Mouse (Mus musculus): Measurements from ENCODE around the gene Tex46. TPM values are rescaled to one million over a fixed set of nuclear protein-coding genes. Genes with fewer than 3 reads are reported as not detected.
A peak's percentile ranks its signal among the peaks of the same experiment; 100 is the strongest.

The Tex46 gene
- polyA plus RNA-seq, 1 experiment from 2014 or later = not detected

DNA sequence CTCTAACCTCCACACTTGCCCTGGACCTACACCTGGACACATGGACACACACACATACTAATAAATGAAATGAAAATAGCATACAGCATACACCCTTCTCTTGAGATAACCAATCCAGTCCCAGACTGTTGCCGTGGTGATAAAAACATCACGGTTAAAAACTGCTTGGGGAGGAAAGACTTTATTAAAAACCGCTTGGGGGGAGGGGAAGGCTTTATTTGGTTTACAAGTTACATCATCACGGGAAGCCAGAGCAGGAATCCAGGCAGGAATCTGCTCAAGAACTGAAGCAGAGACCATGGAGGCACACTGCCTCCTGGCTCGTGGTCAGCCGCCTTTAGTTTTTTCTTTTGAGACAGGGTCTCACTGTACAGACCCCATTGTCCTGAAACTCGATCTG is 3.4 kb downstream of the Tex46 start:
- Histone ChIP-seq H3K4me3 (ENCODE audit: low read depth, low read length) (no peak overlapping the region), H3K4me2 (ENCODE audit: low read depth, severe bottlenecking) (no peak overlapping the region), H3K36me3 (ENCODE audit: control insufficient read depth, insufficient read depth, low read length) (no peaks in the 10 kb centered on the region), H3K27ac (replicated peaks; ENCODE audit: low read depth, low read length) (no peak overlapping the region), H3K4me1 (ENCODE audit: control insufficient read depth, insufficient read depth, low read length) (no peaks in the 10 kb centered on the region), H3K9me3 (ENCODE audit: control insufficient read depth, low read length) (no peaks in the 10 kb centered on the region), H3K27me3 (ENCODE audit: control insufficient read depth, insufficient read depth, low read length) (no peaks in the 10 kb centered on the region), H3K9ac (ENCODE audit: low read length) (no peak overlapping the region)
- WGBS = 71% methylated on average over 7 of the region's 7 CpGs
- ATAC-seq (ENCODE audit: insufficient number of reproducible peaks, low FRiP score, low TSS enrichment, low read depth) = no peak
- DNase-seq (ENCODE audit: low spot score) = no peak

GRCm38 (mm10) chr4:136621336-136621735 is 11.1 kb downstream of the Tex46 start:
- WGBS = 4% methylated on average over 1 of the region's 1 CpGs
- Histone ChIP-seq H3K27ac (replicated peaks; ENCODE audit: low read depth, low read length) (no peak overlapping the region), H3K9ac (ENCODE audit: low read length) (no peak overlapping the region), H3K4me3 (ENCODE audit: low read depth, low read length) (no peak overlapping the region), H3K27me3 (ENCODE audit: control insufficient read depth, insufficient read depth, low read length) (no peaks in the 10 kb centered on the region), H3K4me1 (ENCODE audit: control insufficient read depth, insufficient read depth, low read length) (0 out of 2 replicates have a peak, but pooled peaks cover 2% of the 10 kb centered on the region), H3K36me3 (ENCODE audit: control insufficient read depth, insufficient read depth, low read length) (no peaks in the 10 kb centered on the region; the same call in 1 of the 2 replicates), H3K9me3 (ENCODE audit: control insufficient read depth, low read length) (no peaks in the 10 kb centered on the region), H3K4me2 (ENCODE audit: low read depth, severe bottlenecking) (no peak overlapping the region)
- DNase-seq (ENCODE audit: low spot score) (peak; percentile 48), ATAC-seq (ENCODE audit: insufficient number of reproducible peaks, low FRiP score, low TSS enrichment, low read depth) (no peak)

- ATAC-seq (ENCODE audit: insufficient number of reproducible peaks, low FRiP score, low TSS enrichment, low read depth) = no peak
- Histone ChIP-seq H3K9ac (ENCODE audit: low read length) (no peak overlapping the region), H3K9me3 (ENCODE audit: control insufficient read depth, low read length) (no peaks in the 10 kb centered on the region), H3K27me3 (ENCODE audit: control insufficient read depth, insufficient read depth, low read length) (no peaks in the 10 kb centered on the region), H3K27ac (replicated peaks; ENCODE audit: low read depth, low read length) (no peak overlapping the region), H3K4me1 (ENCODE audit: control insufficient read depth, insufficient read depth, low read length) (0 out of 2 replicates have a peak, but pooled peaks cover 2% of the 10 kb centered on the region), H3K36me3 (ENCODE audit: control insufficient read depth, insufficient read depth, low read length) (no peaks in the 10 kb centered on the region; the same call in 1 of the 2 replicates), H3K4me2 (ENCODE audit: low read depth, severe bottlenecking) (no peak overlapping the region), H3K4me3 (ENCODE audit: low read depth, low read length) (no peak overlapping the region)
- DNase-seq (ENCODE audit: low spot score) = no peak
- WGBS = 61% methylated on average over 5 of the region's 5 CpGs
Observed at GRCm38 (mm10) chr4:136621956-136622355, 11.7 kb downstream of the Tex46 start.

GRCm38 (mm10) chr4:136622388-136622787 is 12.2 kb downstream of the Tex46 start, which contains the start of gene Lactbl1:
TSS of gene Lactbl1 (plus strand) at chr4:136622621.
- Histone ChIP-seq H3K4me3 (ENCODE audit: low read depth, low read length) (no peak within 1 kb of the TSS), H3K4me1 (ENCODE audit: control insufficient read depth, insufficient read depth, low read length) (0 out of 2 replicates have a peak, but pooled peaks cover 2% of the 10 kb centered on the region), H3K9ac (ENCODE audit: low read length) (no peak within 1 kb of the TSS), H3K27me3 (ENCODE audit: control insufficient read depth, insufficient read depth, low read length) (no peaks in the 10 kb centered on the region), H3K27ac (replicated peaks; ENCODE audit: low read depth, low read length) (no peak within 1 kb of the TSS), H3K9me3 (ENCODE audit: control insufficient read depth, low read length) (no peaks in the 10 kb centered on the region), H3K36me3 (ENCODE audit: control insufficient read depth, insufficient read depth, low read length) (no peaks in the 10 kb centered on the region; the same call in 1 of the 2 replicates), H3K4me2 (ENCODE audit: low read depth, severe bottlenecking) (no peak within 1 kb of the TSS)
- ATAC-seq (ENCODE audit: insufficient number of reproducible peaks, low FRiP score, low TSS enrichment, low read depth) (no peak), DNase-seq (ENCODE audit: low spot score) (no peak)
- WGBS = 53% methylated on average over 6 of the region's 6 CpGs

GRCm38 (mm10) chr4:136626590-136626989 is 16.4 kb downstream of the Tex46 start:
- no peak for ATAC-seq (ENCODE audit: insufficient number of reproducible peaks, low FRiP score, low TSS enrichment, low read depth)
- WGBS = 75% methylated on average over 6 of the region's 6 CpGs

DNA sequence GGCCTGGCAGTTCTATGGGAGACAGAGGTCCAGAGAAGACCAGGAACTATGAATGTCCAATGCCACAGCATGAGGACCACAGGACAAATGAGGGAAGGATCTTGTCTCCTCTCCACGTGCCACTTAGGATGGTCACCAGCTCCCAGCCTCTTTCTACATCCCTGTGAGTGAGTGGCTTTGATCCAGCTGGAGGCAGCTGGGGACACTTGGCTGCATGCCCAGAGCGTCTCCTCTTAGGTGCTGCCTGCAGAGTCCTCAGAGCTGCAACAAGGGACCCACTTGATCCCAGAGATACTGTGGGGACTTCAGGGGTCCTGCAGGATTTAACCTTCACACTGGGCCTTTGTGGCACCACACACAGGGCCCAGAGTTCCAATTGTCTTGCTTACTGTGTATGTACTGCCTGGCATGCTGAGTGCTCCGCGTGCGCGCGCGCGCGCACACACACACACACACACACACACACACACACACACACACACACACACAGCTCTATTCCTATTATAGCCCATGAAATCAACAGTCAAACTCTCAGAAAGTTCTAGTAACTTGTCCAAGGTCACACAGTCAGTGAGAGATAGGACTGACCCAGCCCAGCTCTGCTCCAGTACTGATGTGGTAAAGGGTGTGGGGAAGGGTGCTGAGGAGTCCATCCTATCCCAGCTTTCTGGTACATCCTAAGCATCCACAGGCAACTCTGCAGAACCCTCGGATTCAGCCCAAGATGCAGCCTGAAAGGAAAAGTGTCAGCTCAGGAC is 21.2 kb downstream of the Tex46 start:
- Histone ChIP-seq H3K27ac (replicated peaks; ENCODE audit: low read depth, low read length) (no peak overlapping the region), H3K4me3 (ENCODE audit: low read depth, low read length) (no peak overlapping the region), H3K9me3 (ENCODE audit: control insufficient read depth, low read length) (no peaks in the 10 kb centered on the region), H3K9ac (ENCODE audit: low read length) (no peak overlapping the region), H3K36me3 (ENCODE audit: control insufficient read depth, insufficient read depth, low read length) (no peaks in the 10 kb centered on the region), H3K4me2 (ENCODE audit: low read depth, severe bottlenecking) (no peak overlapping the region), H3K27me3 (ENCODE audit: control insufficient read depth, insufficient read depth, low read length) (peaks cover 6% of the 10 kb centered on the region; the same call in 1 of the 2 replicates), H3K4me1 (ENCODE audit: control insufficient read depth, insufficient read depth, low read length) (no peaks in the 10 kb centered on the region)
- ATAC-seq (ENCODE audit: insufficient number of reproducible peaks, low FRiP score, low TSS enrichment, low read depth) = no peak
- DNase-seq (ENCODE audit: low spot score) = no peak
- WGBS = 82% methylated on average over 11 of the region's 11 CpGs

More at GRCm38 (mm10) chr4:136626590-136626989, 16.4 kb downstream of the Tex46 start:
- H3K4me1 ChIP-seq (ENCODE audit: control insufficient read depth, insufficient read depth, low read length) = no peaks in the 10 kb centered on the region
- no peak for DNase-seq (ENCODE audit: low spot score)
- H3K9ac ChIP-seq (ENCODE audit: low read length) = no peak overlapping the region
- no peaks in the 10 kb centered on the region for H3K9me3 ChIP-seq (ENCODE audit: control insufficient read depth, low read length)
- no peaks in the 10 kb centered on the region for H3K36me3 ChIP-seq (ENCODE audit: control insufficient read depth, insufficient read depth, low read length)
- H3K27ac ChIP-seq (replicated peaks; ENCODE audit: low read depth, low read length) = no peak overlapping the region
- H3K27me3 ChIP-seq (ENCODE audit: control insufficient read depth, insufficient read depth, low read length) = no peaks in the 10 kb centered on the region
- no peak overlapping the region for H3K4me3 ChIP-seq (ENCODE audit: low read depth, low read length)
- H3K4me2 ChIP-seq (ENCODE audit: low read depth, severe bottlenecking) = no peak overlapping the region

GRCm38 (mm10) chr4:136635995-136636394 is 25.8 kb downstream of the Tex46 start:
- peaks cover 10% of the 10 kb centered on the region for H3K4me1 ChIP-seq (ENCODE audit: control insufficient read depth, insufficient read depth, low read length)
- no peak overlapping the region for H3K4me3 ChIP-seq (ENCODE audit: low read depth, low read length)
- peaks cover 38% of the 10 kb centered on the region for H3K27me3 ChIP-seq (ENCODE audit: control insufficient read depth, insufficient read depth, low read length)
- no peak overlapping the region for H3K27ac ChIP-seq (replicated peaks; ENCODE audit: low read depth, low read length)
- H3K9me3 ChIP-seq (ENCODE audit: control insufficient read depth, low read length) = no peaks in the 10 kb centered on the region
- H3K36me3 ChIP-seq (ENCODE audit: control insufficient read depth, insufficient read depth, low read length) = no peaks in the 10 kb centered on the region
- H3K9ac ChIP-seq (ENCODE audit: low read length) = no peak overlapping the region
- no peak overlapping the region for H3K4me2 ChIP-seq (ENCODE audit: low read depth, severe bottlenecking)
- DNase-seq (ENCODE audit: low spot score) (no peak), ATAC-seq (ENCODE audit: insufficient number of reproducible peaks, low FRiP score, low TSS enrichment, low read depth) (no peak)

- no peaks in the 10 kb centered on the region for H3K36me3 ChIP-seq (ENCODE audit: control insufficient read depth, insufficient read depth, low read length)
- no peak overlapping the region for H3K9ac ChIP-seq (ENCODE audit: low read length)
- H3K9me3 ChIP-seq (ENCODE audit: control insufficient read depth, low read length) = no peaks in the 10 kb centered on the region
- no peak overlapping the region for H3K4me2 ChIP-seq (ENCODE audit: low read depth, severe bottlenecking)
- DNase-seq (ENCODE audit: low spot score) (no peak), ATAC-seq (ENCODE audit: insufficient number of reproducible peaks, low FRiP score, low TSS enrichment, low read depth) (no peak)
- 54% methylated on average over 5 of the region's 5 CpGs for WGBS
- H3K4me3 ChIP-seq (ENCODE audit: low read depth, low read length) = no peak overlapping the region
- H3K27ac ChIP-seq (replicated peaks; ENCODE audit: low read depth, low read length) = no peak overlapping the region
- peaks cover 38% of the 10 kb centered on the region for H3K27me3 ChIP-seq (ENCODE audit: control insufficient read depth, insufficient read depth, low read length)
- H3K4me1 ChIP-seq (ENCODE audit: control insufficient read depth, insufficient read depth, low read length) = peaks cover 10% of the 10 kb centered on the region
Observed at GRCm38 (mm10) chr4:136636511-136636910, 26.3 kb downstream of the Tex46 start.
